Mouse (Mus musculus): ENCODE measurements around the gene Nfix. TPM values are rescaled to one million over a fixed set of nuclear protein-coding genes. Genes with fewer than 3 reads are reported as not detected.
"Not testable (repeated sequence)": the region's sequence is repeated elsewhere in the genome, so short reads cannot be mapped to it uniquely, and the experiment has no call there.

Gene Nfix
- total RNA-seq, 2 experiments from 2014 or later: 291 to 300 TPM

- no peak for DNase-seq (ENCODE audit: low spot score in 2 of 2)
Observed at GRCm38 (mm10) chr8:84832759-84833742, 32.9 kb upstream of the Nfix start.

- DNase-seq (ENCODE audit: low spot score in 2 of 2): peak; percentile 72 to 85
Observed at GRCm38 (mm10) chr8:84832034-84832717, 32.0 kb upstream of the Nfix start.

GRCm38 (mm10) chr8:84831490-84831889, 31.3 kb upstream of the Nfix start, which contains the start of gene Gadd45gip1:
TSS of gene Gadd45gip1 (plus strand) at chr8:84831522.
- no peak for DNase-seq (ENCODE audit: low spot score in 2 of 2)

GRCm38 (mm10) chr8:84826518-84826917, 26.4 kb upstream of the Nfix start:
- DNase-seq (ENCODE audit: low spot score in 2 of 2): not testable (repeated sequence)

GRCm38 (mm10) chr8:84825636-84826035, 25.5 kb upstream of the Nfix start:
- DNase-seq (ENCODE audit: low spot score in 2 of 2): no peak

- DNase-seq (ENCODE audit: low spot score in 2 of 2): peak; percentile 70 to 72
Observed at GRCm38 (mm10) chr8:84823653-84824052, 23.5 kb upstream of the Nfix start.

- DNase-seq (ENCODE audit: low spot score in 2 of 2): no peak
Observed at GRCm38 (mm10) chr8:84822723-84823122, 22.6 kb upstream of the Nfix start, which contains the start of gene Dand5. TSS of gene Dand5 (minus strand) at chr8:84822823.

- no peak for DNase-seq (ENCODE audit: low spot score in 2 of 2)
Observed at GRCm38 (mm10) chr8:84816117-84816516, 16.0 kb upstream of the Nfix start.

- DNase-seq (ENCODE audit: low spot score in 2 of 2): peak; percentile 97 to 100
Observed at GRCm38 (mm10) chr8:84815547-84815946, 15.4 kb upstream of the Nfix start.

GRCm38 (mm10) chr8:84814555-84815441, 14.7 kb upstream of the Nfix start:
- no peak for DNase-seq (ENCODE audit: low spot score in 2 of 2)

GRCm38 (mm10) chr8:84814240-84814554, 14.1 kb upstream of the Nfix start:
- no peak for DNase-seq (ENCODE audit: low spot score in 2 of 2)

GRCm38 (mm10) chr8:84813830-84814229, 13.7 kb upstream of the Nfix start:
- no peak for DNase-seq (ENCODE audit: low spot score in 2 of 2)

GRCm38 (mm10) chr8:84813059-84813458, 12.9 kb upstream of the Nfix start:
- peak; percentile 86 to 91 for DNase-seq (ENCODE audit: low spot score in 2 of 2)

- no peak for DNase-seq (ENCODE audit: low spot score in 2 of 2)
Observed at GRCm38 (mm10) chr8:84811303-84811702, 11.2 kb upstream of the Nfix start.

GRCm38 (mm10) chr8:84810896-84811295, 10.8 kb upstream of the Nfix start:
- DNase-seq (ENCODE audit: low spot score in 2 of 2): peak; percentile 96 to 99

- no peak for DNase-seq (ENCODE audit: low spot score in 2 of 2)
Observed at GRCm38 (mm10) chr8:84809941-84810280, 9.8 kb upstream of the Nfix start.

GRCm38 (mm10) chr8:84809109-84809940, 9.2 kb upstream of the Nfix start:
- no peak for DNase-seq (ENCODE audit: low spot score in 2 of 2)

GRCm38 (mm10) chr8:84806031-84806430, 5.9 kb upstream of the Nfix start:
- no peak for DNase-seq (ENCODE audit: low spot score in 2 of 2)

- DNase-seq (ENCODE audit: low spot score in 2 of 2): peak in 1 of 2 experiments; percentile 69
Observed at GRCm38 (mm10) chr8:84799136-84799931, 810 bp downstream of the Nfix start.
